Mouse (Mus musculus): ENCODE measurements around the gene Fgf16.

Fgf16 gene

DNA sequence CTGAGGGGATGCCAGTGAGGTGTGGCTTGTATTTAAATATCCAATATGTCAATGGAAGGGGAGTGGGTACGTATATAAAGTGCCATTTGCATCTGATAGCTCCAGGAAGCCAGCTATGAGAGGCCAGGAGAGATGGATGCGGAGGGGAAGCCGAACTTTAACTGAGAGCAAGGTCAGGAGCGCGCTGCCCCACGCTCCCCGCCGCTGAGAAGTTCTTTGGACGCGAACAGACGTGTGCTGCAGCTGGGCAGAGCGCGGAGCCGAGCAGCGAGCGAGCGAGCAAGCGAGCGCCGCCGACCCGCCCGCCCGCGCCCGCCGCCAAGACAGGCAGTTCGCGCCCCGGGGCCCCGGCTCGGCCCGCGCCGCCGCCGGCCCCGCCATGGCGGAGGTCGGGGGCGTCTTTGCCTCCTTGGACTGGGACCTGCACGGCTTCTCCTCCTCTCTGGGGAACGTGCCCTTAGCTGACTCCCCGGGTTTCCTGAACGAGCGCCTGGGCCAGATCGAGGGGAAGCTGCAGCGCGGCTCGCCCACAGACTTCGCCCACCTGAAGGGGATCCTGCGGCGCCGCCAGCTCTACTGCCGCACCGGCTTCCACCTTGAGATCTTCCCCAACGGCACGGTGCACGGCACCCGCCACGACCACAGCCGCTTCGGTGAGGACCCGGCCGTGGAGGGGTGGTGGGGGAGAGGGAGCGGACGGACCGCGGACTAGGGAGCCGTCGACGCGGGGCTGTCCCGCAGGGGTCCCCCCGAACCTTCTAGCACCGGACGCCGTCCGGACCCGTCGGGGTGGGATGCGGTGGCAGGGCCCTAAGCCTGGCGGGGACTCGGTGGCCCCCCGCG lies at the start of gene Fgf16:
TSS of gene Fgf16 (plus strand) at position 118 of the 843 bp plus-strand sequence.
- DNase-seq (ENCODE audit: inconsistent age in 2 of 2, low spot score in 1 of 2) = peak in 1 of 2 experiments; percentile 43

DNA sequence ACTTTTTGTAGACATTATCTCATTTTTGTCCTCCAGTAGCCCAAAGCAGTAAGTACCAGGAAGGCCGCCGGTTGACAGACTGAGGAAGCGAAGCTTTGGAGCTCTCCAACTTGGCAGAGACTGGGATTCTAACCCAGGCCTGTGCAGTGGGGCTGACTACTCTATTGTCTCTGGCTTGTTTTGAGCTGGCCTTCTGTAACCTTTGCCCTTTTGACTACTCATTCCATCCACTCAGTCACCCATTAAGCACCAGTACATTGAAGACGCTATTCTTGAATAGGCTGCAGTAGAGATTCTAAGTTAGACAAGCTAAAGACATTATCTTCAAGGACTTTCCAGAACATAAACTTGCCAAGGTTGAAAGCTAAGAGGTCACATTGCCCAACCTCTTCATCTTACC lies 49.3 kb upstream of the Fgf16 start:
- no peak for DNase-seq (ENCODE audit: inconsistent age in 2 of 2, low spot score in 1 of 2)

DNA sequence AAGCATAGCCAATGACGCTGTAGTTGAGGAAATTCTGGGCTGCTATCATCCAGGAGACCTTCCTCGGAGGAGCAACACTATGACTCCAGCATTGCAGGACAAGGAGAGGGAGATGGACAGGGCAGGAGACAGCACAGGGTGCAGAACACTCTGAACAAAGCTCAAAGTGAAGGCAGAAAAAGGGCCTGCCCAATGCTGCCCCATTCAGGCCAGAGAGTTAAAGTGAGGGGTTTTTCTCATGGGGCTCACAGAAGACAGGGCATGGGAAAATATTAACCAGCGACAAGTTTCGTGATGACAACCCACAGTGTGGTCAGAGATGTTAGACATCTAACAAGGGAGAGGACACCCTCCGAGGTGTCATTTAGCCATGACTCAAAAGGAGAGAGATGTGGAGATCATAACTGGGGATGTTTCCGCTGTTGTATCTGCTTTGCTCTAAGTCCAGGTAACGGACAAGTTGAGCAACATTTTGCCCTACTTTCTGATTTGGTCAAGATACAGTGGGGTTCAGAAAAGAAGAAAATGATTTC lies 48.2 kb upstream of the Fgf16 start:
- DNase-seq (ENCODE audit: inconsistent age in 2 of 2, low spot score in 1 of 2) = no peak

DNA sequence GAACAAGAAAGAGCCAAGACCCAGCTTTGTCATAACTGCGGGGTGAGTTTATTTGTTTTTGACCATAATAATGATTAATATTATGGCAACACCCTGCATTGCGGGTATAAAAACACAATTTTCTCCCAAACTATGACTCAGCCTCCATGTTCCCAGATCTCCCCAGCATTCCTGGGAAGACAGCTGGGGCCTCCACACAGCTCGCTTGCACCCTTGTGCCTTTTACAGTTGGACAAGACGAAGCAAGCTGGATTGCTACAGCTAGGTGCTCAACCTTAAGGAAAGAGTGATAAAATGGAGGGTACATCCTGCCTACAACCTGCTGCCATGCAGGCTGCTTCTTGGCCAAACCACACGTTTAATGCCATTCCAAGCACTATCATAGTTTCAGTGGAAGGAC lies 45.7 kb upstream of the Fgf16 start:
- no peak for DNase-seq (ENCODE audit: inconsistent age in 2 of 2, low spot score in 1 of 2)

DNA sequence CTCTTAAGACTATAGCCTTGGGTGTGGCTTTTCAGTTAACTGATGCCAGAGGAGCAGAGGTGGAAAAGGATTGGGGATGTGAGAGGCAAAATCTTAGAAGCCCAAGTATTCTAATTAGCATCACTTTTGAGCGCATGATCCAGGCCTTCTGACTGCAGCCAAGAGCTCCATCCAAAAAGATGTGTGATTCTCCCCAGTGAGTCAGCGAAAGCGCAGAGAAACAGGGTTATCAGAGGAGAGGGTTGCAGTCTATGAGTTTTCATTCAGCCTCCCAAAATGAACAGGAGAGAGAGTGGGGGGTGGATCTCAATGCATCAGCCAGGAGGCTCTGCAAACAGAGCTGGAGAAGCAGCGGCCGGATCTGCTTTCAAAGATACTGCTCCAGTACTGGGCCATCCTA lies 45.1 kb upstream of the Fgf16 start:
- no peak for DNase-seq (ENCODE audit: inconsistent age in 2 of 2, low spot score in 1 of 2)

- no peak for DNase-seq (ENCODE audit: inconsistent age in 2 of 2, low spot score in 1 of 2)
Observed at GRCm38 (mm10) chrX:105724174-105724573, 39.9 kb upstream of the Fgf16 start.

GRCm38 (mm10) chrX:105762847-105763527 lies 1.1 kb upstream of the Fgf16 start:
- peak in 1 of 2 experiments; percentile 31 for DNase-seq (ENCODE audit: inconsistent age in 2 of 2, low spot score in 1 of 2)

DNA sequence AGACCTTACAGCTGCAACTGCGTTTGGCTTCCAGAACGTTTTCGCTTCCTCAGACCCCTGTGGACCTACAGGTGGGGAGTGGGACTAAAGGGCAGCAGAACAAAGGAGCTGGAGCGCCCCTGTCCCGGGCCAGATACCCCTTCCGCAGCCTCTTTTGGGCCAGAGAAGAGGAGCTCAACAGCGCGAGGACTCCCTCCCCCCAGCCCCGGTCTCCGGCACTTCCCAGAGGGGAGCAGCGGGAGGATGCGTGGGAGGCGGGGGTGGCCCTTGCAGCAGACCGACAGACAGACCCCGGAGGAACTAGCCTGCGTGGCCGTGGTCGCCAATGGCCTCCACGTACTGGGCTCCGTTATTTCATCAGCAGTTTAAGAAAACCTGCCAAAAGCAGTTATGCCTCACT lies 467 bp upstream of the Fgf16 start:
- DNase-seq (ENCODE audit: inconsistent age in 2 of 2, low spot score in 1 of 2) = peak in 1 of 2 experiments; percentile 32

DNA sequence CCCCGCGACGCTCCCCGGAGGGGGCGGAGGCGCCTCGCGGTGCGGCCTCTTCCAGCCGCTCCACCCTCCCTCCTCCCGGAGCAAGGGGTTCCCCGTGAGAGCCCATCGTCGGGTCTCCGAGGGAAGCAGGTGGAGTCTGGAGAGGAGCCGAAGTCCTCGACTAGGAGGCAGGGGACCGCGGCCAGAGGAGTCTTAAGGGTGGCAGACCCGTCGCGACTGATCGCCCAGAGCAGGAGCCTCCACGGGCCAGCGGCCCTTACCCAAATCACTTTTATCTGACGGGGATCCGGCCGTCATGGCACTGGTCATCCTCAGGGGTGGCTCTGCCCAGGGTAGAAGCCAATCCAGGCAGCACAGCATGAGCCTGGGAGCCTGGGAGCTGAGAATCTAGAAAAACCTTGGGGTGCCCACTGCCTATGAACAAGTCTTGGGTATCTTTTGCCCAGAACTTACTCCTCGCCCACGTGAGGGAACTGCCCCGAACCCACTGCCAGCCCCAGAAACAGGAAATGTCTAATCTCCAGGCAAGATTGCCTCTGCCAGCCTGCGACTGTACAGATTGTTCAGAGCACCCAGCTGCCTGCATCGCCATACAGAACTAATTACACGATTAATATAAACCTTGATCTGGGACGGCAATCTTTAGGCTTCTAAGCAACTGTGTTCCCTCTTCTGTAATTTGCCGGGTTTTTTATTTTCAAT lies 1.1 kb downstream of the Fgf16 start:
- peak in 1 of 2 experiments; percentile 32 for DNase-seq (ENCODE audit: inconsistent age in 2 of 2, low spot score in 1 of 2)

GRCm38 (mm10) chrX:105766013-105766412 lies 1.9 kb downstream of the Fgf16 start:
- no peak for DNase-seq (ENCODE audit: inconsistent age in 2 of 2, low spot score in 1 of 2)

GRCm38 (mm10) chrX:105767177-105767764 lies 3.2 kb downstream of the Fgf16 start:
- peak in 1 of 2 experiments; percentile 29 for DNase-seq (ENCODE audit: inconsistent age in 2 of 2, low spot score in 1 of 2)

DNA sequence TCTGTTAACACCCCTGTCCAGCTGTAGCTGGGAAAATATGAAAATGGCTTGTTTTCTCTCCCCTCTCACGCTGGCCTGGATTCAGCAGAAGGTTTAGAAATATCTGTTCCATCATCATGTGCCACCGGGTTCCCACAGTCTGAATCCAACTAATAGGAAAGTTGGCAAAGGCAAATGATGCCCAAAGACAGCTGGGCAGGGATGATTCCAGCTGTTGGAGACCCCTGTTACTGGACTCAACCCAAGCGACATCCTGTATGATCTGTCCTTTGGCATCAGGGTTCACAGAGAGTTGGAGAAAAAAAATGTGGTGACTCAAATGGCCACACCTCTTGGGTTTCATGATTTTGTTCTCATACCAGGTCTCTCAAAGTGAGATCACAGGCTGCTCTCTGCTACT lies 3.9 kb downstream of the Fgf16 start:
- no peak for DNase-seq (ENCODE audit: inconsistent age in 2 of 2, low spot score in 1 of 2)

DNA sequence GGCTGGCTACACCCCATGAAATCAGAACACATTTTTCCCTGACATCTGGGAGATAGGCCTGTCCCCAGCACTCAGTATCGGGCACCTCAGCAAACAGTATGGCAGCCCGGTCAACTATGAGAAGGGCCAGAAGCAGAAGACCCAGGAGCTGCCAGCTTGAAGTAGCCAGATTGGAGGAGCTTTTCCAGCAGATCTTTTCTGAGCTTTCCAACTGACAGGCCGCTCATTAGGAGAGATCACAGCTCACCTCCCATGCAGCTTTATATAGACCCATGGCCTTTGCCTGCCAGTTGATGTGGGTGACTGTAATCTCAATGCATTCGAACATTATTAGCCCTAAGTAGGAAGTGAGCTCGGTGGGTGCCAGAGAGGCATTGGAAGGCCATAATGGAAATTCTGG lies 9.2 kb downstream of the Fgf16 start:
- no peak for DNase-seq (ENCODE audit: inconsistent age in 2 of 2, low spot score in 1 of 2)

DNA sequence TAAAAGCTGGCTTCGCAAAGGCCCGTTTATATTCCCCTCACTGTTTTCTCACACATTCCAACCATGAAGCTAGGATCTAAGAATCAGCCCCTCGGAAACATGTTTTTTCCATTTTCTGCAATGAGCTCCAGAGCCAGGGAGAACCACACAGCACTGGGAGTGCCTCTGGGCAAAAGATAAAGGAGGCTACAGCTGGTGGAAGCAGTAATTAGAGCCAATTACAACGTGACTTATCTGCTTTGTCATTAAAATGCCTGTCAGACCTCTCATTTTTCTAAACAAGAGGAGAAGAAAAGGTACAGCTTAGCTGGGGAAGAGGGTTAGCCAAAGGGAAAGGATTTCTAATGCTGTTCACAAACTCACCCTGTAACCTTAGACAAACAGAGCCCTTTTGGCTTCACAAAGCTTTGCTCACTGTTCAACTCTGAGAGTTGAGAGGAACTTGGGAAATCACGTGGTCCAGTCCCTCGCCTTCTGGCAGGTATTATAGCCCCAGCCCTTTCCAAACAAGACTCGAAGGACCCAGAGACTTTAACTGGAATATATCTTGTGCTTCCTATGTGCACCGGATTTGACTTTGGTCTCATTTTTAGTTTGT lies 30.8 kb downstream of the Fgf16 start:
- no peak for DNase-seq (ENCODE audit: inconsistent age in 2 of 2, low spot score in 1 of 2)

DNA sequence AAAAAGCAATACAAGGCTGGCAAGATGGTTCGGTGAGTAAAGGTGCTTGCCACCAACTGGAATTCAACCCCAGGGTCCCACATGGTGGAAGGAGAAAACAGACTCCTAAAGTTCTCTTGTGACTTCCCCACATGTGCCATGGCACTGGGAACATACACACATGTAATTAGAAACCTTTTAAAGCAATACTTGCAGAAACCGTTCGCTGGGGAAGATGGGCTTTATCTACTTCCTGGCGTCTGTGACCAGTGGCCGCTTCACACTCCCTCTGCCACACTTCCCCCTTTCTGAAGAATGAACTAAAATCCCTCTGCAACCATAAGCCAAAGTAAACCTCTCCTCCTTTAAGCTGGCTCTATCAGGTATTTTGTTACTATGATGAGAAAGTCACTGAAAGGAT lies 60.4 kb downstream of the Fgf16 start:
- DNase-seq (ENCODE audit: inconsistent age in 2 of 2, low spot score in 1 of 2) = no peak
